Mouse (Mus musculus) stomach, postnatal 0 days (tissue): Measurements from ENCODE around the gene Inhbe. TPM values are rescaled to one million over a fixed set of nuclear protein-coding genes. Genes with fewer than 3 reads are reported as not detected.
A peak's percentile ranks its signal among the peaks of the same experiment; 100 is the strongest.
"Not testable (repeated sequence)": the region's sequence is repeated elsewhere in the genome, so short reads cannot be mapped to it uniquely, and the experiment has no call there.

Experiments
- ATAC-seq: fragments of 200-750 bp; cut with Nextera tagmentation; 2 replicates; pipeline ENCODE4 v1.8.0; 2017; ENCODE audit not compliant: low FRiP score, low TSS enrichment
- DNase-seq: peaks from one replicate; pipeline ENCODE4 v3.0.0-alpha.2; 2016; ENCODE audit warnings: low spot score
- H3K27ac ChIP-seq: fragments of 300-500 bp; sonication (generic); replicated peaks from 2 replicates; pipeline ENCODE4 v1.5.1; 2014; ENCODE audit warnings: mild to moderate bottlenecking, control low read depth
- H3K27me3 ChIP-seq: fragments of 300-500 bp; sonication (generic); 2 replicates; pipeline ENCODE4 v1.6.1; 2014; ENCODE audit warnings: low read length; ENCODE audit not compliant: control insufficient read depth, insufficient read depth
- H3K36me3 ChIP-seq: fragments of 300-500 bp; sonication (generic); 2 replicates; pipeline ENCODE4 v1.6.1; 2014; ENCODE audit warnings: low read length, mixed read lengths; ENCODE audit not compliant: control insufficient read depth, insufficient read depth
- H3K4me1 ChIP-seq: fragments of 300-500 bp; sonication (generic); replicated peaks from 2 replicates; pipeline ENCODE4 v1.6.1; 2014; ENCODE audit warnings: antibody characterized with exemption; ENCODE audit not compliant: control insufficient read depth, insufficient read depth
- H3K4me2 ChIP-seq: fragments of 300-500 bp; sonication (generic); replicated peaks from 2 replicates; pipeline ENCODE4 v1.6.1; 2014; ENCODE audit warnings: low read depth, mild to moderate bottlenecking, control low read depth, moderate library complexity
- H3K4me3 ChIP-seq: fragments of 300-500 bp; sonication (generic); 2 replicates; pipeline ENCODE4 v1.5.1; 2014; ENCODE audit warnings: low read depth, low read length, control low read depth
- H3K9ac ChIP-seq: fragments of 300-500 bp; sonication (generic); 2 replicates; pipeline ENCODE4 v1.6.1; 2014; ENCODE audit warnings: mild to moderate bottlenecking, low read length, control low read depth, mixed read lengths
- H3K9me3 ChIP-seq: fragments of 300-500 bp; sonication (generic); 2 replicates; pipeline ENCODE4 v1.6.1; 2016; ENCODE audit warnings: low read length; ENCODE audit not compliant: control insufficient read depth
- CTCF ChIP-seq: IDR thresholded peaks from 2 replicates; pipeline ENCODE4 v1.5.1; 2016; ENCODE audit warnings: antibody characterized with exemption, low read depth, mild to moderate bottlenecking, moderate library complexity
- EP300 ChIP-seq: optimal IDR thresholded peaks from 2 replicates; pipeline ENCODE3; 2016; ENCODE audit warnings: antibody characterized with exemption
- WGBS: fragments of 180-500 bp; shearing (Covaris S2); extraction: QIAGEN DNeasy Blood & Tissue Kit; methylation state at CpG from one replicate; pipeline ENCODE4 v1.1.7; 2014; 5-methylcytosine and 5-hydroxymethylcytosine counted together
- polyA plus RNA-seq: library from polyadenylated mRNA; unstranded; fragments of >200 nt; fragmentation: Nextera tagmentation; extraction: Ambion mirVana; gene quantifications from 2 replicates; pipeline ENCODE4 v1.2.1, GENCODE M21; 2015

The Inhbe gene
- polyA plus RNA-seq, 1 experiment from 2014 or later, result 0.02 TPM

DNA sequence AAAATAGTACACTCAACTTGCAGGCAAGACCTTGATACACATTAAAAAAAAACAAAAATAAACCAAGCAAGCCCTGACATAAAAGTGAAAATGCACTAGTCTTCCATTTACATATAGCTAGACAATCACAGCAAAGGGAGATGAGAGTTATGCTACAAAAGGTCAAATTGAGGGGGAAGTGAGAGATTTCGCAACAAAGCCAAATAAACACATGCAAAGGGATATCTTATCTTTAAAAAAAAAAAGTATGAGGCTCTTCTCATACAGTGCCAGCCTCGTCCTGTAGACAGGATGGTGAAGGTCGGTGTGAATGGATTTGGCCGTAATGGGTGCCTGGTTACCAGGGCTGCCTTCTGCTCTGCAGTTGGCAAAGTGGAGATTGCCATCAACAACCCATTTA is 41.4 kb downstream of the Inhbe start:
- no peaks in the 10 kb centered on the region for H3K27me3 ChIP-seq
- no peak for DNase-seq
- no peak for ATAC-seq

DNA sequence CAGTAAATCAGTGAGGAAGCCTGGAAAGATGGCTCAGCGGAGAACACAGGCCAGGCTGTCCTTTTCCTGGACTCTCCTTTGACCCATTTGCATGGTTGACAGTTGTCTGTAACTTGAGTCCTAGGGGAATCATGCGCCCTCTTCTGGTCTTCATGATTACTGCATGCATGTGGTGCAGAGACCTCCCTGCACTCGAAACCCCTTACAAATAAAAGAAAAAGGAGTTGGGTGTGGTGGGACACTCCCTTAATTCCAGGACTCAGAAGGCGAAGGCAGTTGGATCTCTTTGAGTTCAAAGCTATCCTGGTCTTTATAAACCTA is 41.9 kb downstream of the Inhbe start:
- WGBS, result 0% methylated on average over 4 of the region's 4 CpGs
- H3K4me2 ChIP-seq, result peak overlapping the region; percentile 77
- no peaks in the 10 kb centered on the region for H3K4me1 ChIP-seq
- no peaks in the 10 kb centered on the region for H3K27me3 ChIP-seq
- ATAC-seq (peak; percentile 43; the same call in 1 of the 2 replicates), DNase-seq (peak; percentile 81)
- peak overlapping the region; percentile 81 for H3K27ac ChIP-seq
- peak; percentile 92 for TF ChIP-seq CTCF
- TF ChIP-seq EP300, result no peak
- peaks cover 9% of the 10 kb centered on the region; the same call in 1 of the 2 replicates for H3K36me3 ChIP-seq
- peak overlapping the region; percentile 72 for H3K4me3 ChIP-seq
- H3K9ac ChIP-seq, result peak overlapping the region; percentile 80
- no peaks in the 10 kb centered on the region for H3K9me3 ChIP-seq

More for the DNA sequence above, 41.4 kb downstream of the Inhbe start:
- no peaks in the 10 kb centered on the region for H3K4me1 ChIP-seq
- H3K9ac ChIP-seq, result no peak overlapping the region
- WGBS, result 60% methylated on average over 4 of the region's 4 CpGs
- peaks cover 8% of the 10 kb centered on the region; the same call in 1 of the 2 replicates for H3K36me3 ChIP-seq
- no peak for TF ChIP-seq CTCF
- TF ChIP-seq EP300, result no peak
- H3K4me2 ChIP-seq, result no peak overlapping the region
- H3K9me3 ChIP-seq, result no peaks in the 10 kb centered on the region
- no peak overlapping the region for H3K4me3 ChIP-seq
- no peak overlapping the region for H3K27ac ChIP-seq

DNA sequence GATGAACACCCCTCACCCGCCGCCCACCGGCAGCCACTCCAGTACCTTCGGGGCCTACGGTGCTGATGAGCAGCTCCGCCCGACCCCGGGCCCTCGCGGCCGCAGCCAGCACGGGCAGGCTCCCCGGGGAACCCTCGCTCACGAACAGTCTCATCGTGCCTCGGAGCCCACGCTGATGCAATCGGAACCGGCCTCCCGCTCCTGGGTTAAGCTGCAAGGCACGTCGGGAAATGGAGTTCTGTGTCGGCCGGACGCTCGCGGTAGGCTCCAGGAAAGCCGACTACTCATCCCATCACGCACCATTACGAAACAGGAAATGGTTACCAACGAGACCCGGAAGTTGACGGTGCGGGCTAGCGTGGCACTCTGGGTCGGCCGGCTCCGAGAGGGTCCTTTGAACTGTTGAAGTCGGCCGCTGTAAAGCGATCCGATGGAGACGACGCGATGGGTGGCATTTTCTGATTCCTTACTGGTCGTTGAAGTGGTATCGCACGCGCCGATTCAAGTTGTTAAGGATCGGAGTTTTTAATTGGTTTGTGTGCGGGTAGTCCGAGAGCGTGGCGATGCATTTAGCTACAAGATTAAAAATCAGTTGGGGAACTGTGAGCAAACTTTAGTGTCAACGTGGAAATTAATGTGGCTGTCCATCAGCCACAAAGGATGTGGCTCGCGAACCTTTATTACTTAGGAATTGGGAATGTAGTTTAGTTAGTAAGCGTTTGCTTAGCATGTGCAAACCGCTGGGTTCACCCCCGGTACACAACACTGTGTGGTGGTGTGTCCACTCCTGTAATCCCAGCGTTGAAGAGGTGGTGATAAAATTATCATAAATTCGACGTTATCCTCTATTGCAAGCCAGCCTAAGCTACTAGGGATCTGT is 42.5 kb downstream of the Inhbe start, which contains the start of gene Mars:
TSS of gene Mars (minus strand) at position 311 of the 880 bp plus-strand sequence.
- TF ChIP-seq EP300 (no peak), CTCF (no peak)
- ATAC-seq (peak; percentile 95), DNase-seq (peak; percentile 93)
- Histone ChIP-seq H3K36me3 (peaks cover 11% of the 10 kb centered on the region; the same call in 1 of the 2 replicates), H3K9me3 (no peaks in the 10 kb centered on the region), H3K27ac (peak within 1 kb of the TSS; percentile 81), H3K9ac (peak within 1 kb of the TSS; percentile 80), H3K4me1 (no peaks in the 10 kb centered on the region), H3K4me3 (peak within 1 kb of the TSS; percentile 72), H3K4me2 (peak within 1 kb of the TSS; percentile 77), H3K27me3 (no peaks in the 10 kb centered on the region)
- WGBS, result 0% methylated on average over 65 of the region's 65 CpGs

DNA sequence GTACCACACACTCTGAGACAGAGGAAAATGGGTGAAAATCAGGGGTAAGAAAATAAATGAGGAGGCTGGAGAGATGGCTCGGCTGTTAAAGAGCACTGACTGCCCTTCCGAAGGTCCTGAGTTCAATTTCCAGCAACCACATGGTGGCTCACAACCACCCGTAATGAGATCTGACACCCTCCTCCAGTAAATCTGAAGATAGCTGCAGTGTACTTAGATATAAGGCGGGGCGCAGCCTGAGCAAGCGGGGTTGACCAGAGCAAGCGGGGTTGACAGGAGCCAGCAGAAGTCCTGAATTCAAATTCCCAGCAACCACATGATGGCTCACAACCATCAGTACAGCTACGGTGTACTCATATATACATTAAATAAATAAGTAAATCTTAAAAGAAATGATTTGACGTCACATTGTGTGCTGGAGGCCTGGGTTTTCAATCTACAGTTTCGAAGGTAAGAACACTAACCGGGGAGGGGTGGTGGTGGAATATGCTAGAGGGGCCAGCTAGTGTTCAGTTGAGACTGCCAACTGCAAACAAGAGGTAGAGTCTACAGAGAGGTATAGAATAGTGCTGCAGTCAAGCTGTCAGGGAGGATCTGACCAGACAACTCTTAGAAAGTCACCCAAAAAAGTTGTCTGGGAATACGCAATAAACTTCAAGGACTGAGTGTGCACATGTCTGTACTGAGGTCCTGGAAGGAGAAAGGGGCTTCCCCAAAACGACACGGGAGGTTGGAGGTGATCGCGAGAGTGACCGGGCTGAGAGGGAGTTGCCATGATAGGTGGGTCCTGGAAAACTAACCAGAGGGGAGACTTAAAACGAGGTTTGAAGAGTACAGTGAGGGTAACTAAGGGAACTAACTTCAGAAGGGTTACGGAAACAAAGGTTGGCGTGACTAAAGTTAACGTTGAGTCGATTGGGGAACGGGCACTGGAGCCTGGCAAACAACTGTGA is 43.4 kb downstream of the Inhbe start:
- Histone ChIP-seq H3K4me2 (peak overlapping the region; percentile 77), H3K9ac (peak overlapping the region; percentile 80), H3K4me1 (no peaks in the 10 kb centered on the region), H3K9me3 (no peaks in the 10 kb centered on the region), H3K27ac (peak overlapping the region; percentile 79), H3K27me3 (no peaks in the 10 kb centered on the region), H3K4me3 (peak overlapping the region; percentile 72), H3K36me3 (peaks cover 18% of the 10 kb centered on the region; the same call in 1 of the 2 replicates)
- ATAC-seq (peak; percentile 77), DNase-seq (peak; percentile 72)
- TF ChIP-seq CTCF (no peak), EP300 (no peak)
- 27% methylated on average over 23 of the region's 23 CpGs for WGBS

DNA sequence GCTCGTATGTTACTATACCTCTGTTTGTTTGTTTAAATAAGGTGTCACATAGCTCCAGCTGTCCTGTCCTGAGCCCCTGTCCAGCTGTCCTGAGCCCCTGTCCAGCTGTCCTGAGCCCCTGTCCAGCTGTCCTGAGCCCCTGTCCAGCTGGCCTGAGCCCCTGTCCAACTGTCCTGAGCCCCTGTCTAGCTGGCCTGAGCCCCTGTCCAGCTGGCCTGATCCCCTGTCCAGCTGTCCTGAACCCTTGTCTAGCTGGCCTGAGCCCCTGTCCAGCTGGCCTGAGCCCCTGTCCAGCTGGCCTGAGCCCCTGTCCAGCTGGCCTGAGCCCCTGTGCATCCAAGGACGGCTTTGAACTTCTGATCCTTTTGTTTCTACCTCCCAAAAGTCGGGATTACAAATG is 45.0 kb downstream of the Inhbe start:
- not testable (repeated sequence) for H3K4me1 ChIP-seq, ATAC-seq, H3K9me3 ChIP-seq, H3K9ac ChIP-seq, H3K27ac ChIP-seq, H3K4me3 ChIP-seq, H3K27me3 ChIP-seq, DNase-seq, H3K4me2 ChIP-seq
- WGBS, result 73% methylated on average over 3 of the region's 3 CpGs
- H3K36me3 ChIP-seq, result peaks cover 26% of the 10 kb centered on the region
